Mouse (Mus musculus): ENCODE results near the gene Eva1b. TPM values are rescaled to one million over a fixed set of nuclear protein-coding genes. Genes with fewer than 3 reads are reported as not detected.

Gene Eva1b
- polyA plus RNA-seq, 1 experiment from 2014 or later, result 149 TPM

- no peak for DNase-seq (ENCODE audit: low spot score)
- Histone ChIP-seq H3K4me1 (replicated peaks; ENCODE audit: insufficient read depth, low read length) (peaks cover 53% of the 10 kb centered on the region), H3K27me3 (ENCODE audit: insufficient read depth, low read length) (no peaks in the 10 kb centered on the region), H3K4me3 (replicated peaks; ENCODE audit: low read depth, low read length) (no peak overlapping the region), H3K36me3 (ENCODE audit: insufficient read depth, low read length) (no peaks in the 10 kb centered on the region), H3K9ac (ENCODE audit: low read depth, low read length) (no peak overlapping the region), H3K27ac (peak overlapping the region; percentile 91), H3K9me3 (replicated peaks; ENCODE audit: low read length) (no peaks in the 10 kb centered on the region), H3K4me2 (ENCODE audit: low read length) (peak overlapping the region; percentile 41)
- no peak for ATAC-seq (replicated peaks; ENCODE audit: low FRiP score, low read depth)
- 19% methylated on average over 7 of the region's 7 CpGs for WGBS
- TF ChIP-seq CTCF (IDR thresholded peaks at IDR 0.05; ENCODE audit: low read depth), result no peak
Measured at GRCm38 (mm10) chr4:126111153-126111549, 36.4 kb upstream of the Eva1b start.

- Histone ChIP-seq H3K4me3 (replicated peaks; ENCODE audit: low read depth, low read length) (no peak overlapping the region), H3K4me1 (replicated peaks; ENCODE audit: insufficient read depth, low read length) (peaks cover 45% of the 10 kb centered on the region), H3K36me3 (ENCODE audit: insufficient read depth, low read length) (0 out of 2 replicates have a peak, but pooled peaks cover 3% of the 10 kb centered on the region), H3K4me2 (ENCODE audit: low read length) (no peak overlapping the region), H3K9ac (ENCODE audit: low read depth, low read length) (no peak overlapping the region), H3K27ac (no peak overlapping the region), H3K27me3 (ENCODE audit: insufficient read depth, low read length) (no peaks in the 10 kb centered on the region), H3K9me3 (replicated peaks; ENCODE audit: low read length) (no peaks in the 10 kb centered on the region)
- no peak for DNase-seq (ENCODE audit: low spot score)
- no peak for ATAC-seq (replicated peaks; ENCODE audit: low FRiP score, low read depth)
- no peak for TF ChIP-seq CTCF (IDR thresholded peaks at IDR 0.05; ENCODE audit: low read depth)
- WGBS, result 64% methylated on average over 4 of the region's 4 CpGs
Measured at GRCm38 (mm10) chr4:126113243-126113642, 34.3 kb upstream of the Eva1b start.

- Histone ChIP-seq H3K4me1 (replicated peaks; ENCODE audit: insufficient read depth, low read length) (peaks cover 40% of the 10 kb centered on the region), H3K9me3 (replicated peaks; ENCODE audit: low read length) (no peaks in the 10 kb centered on the region)
Measured at GRCm38 (mm10) chr4:126113943-126114342, 33.6 kb upstream of the Eva1b start.

GRCm38 (mm10) chr4:126115411-126115810 is 32.1 kb upstream of the Eva1b start:
- TF ChIP-seq CTCF (IDR thresholded peaks at IDR 0.05; ENCODE audit: low read depth), result no peak
- WGBS, result 78% methylated on average over 9 of the region's 9 CpGs
- Histone ChIP-seq H3K27ac (no peak overlapping the region), H3K9me3 (replicated peaks; ENCODE audit: low read length) (no peaks in the 10 kb centered on the region), H3K9ac (ENCODE audit: low read depth, low read length) (no peak overlapping the region), H3K4me3 (replicated peaks; ENCODE audit: low read depth, low read length) (no peak overlapping the region), H3K4me2 (ENCODE audit: low read length) (no peak overlapping the region), H3K36me3 (ENCODE audit: insufficient read depth, low read length) (0 out of 2 replicates have a peak, but pooled peaks cover 3% of the 10 kb centered on the region), H3K4me1 (replicated peaks; ENCODE audit: insufficient read depth, low read length) (peaks cover 32% of the 10 kb centered on the region), H3K27me3 (ENCODE audit: insufficient read depth, low read length) (no peaks in the 10 kb centered on the region)
- DNase-seq (ENCODE audit: low spot score) (no peak), ATAC-seq (replicated peaks; ENCODE audit: low FRiP score, low read depth) (no peak)

More at GRCm38 (mm10) chr4:126113943-126114342, 33.6 kb upstream of the Eva1b start:
- Histone ChIP-seq H3K27ac (0 out of 2 replicates have a peak overlapping the region, but pooled peaks have one; percentile 13), H3K27me3 (ENCODE audit: insufficient read depth, low read length) (no peaks in the 10 kb centered on the region), H3K36me3 (ENCODE audit: insufficient read depth, low read length) (0 out of 2 replicates have a peak, but pooled peaks cover 3% of the 10 kb centered on the region), H3K4me2 (ENCODE audit: low read length) (no peak overlapping the region), H3K9ac (ENCODE audit: low read depth, low read length) (no peak overlapping the region), H3K4me3 (replicated peaks; ENCODE audit: low read depth, low read length) (no peak overlapping the region)
- peak; percentile 76 for DNase-seq (ENCODE audit: low spot score)
- 0 out of 2 replicates have a peak, but pooled peaks have one; percentile 9 for ATAC-seq (replicated peaks; ENCODE audit: low FRiP score, low read depth)
- TF ChIP-seq CTCF (IDR thresholded peaks at IDR 0.05; ENCODE audit: low read depth), result peak; percentile 66
- 12% methylated on average over 6 of the region's 6 CpGs for WGBS

GRCm38 (mm10) chr4:126115871-126116521 is 31.5 kb upstream of the Eva1b start:
- 54% methylated on average over 6 of the region's 6 CpGs for WGBS
- no peak overlapping the region for H3K4me2 ChIP-seq (ENCODE audit: low read length)
- no peak for DNase-seq (ENCODE audit: low spot score)
- H3K27me3 ChIP-seq (ENCODE audit: insufficient read depth, low read length), result no peaks in the 10 kb centered on the region
- H3K27ac ChIP-seq, result no peak overlapping the region
- ATAC-seq (replicated peaks; ENCODE audit: low FRiP score, low read depth), result no peak
- no peak overlapping the region for H3K9ac ChIP-seq (ENCODE audit: low read depth, low read length)
- H3K9me3 ChIP-seq (replicated peaks; ENCODE audit: low read length), result no peaks in the 10 kb centered on the region
- H3K4me3 ChIP-seq (replicated peaks; ENCODE audit: low read depth, low read length), result no peak overlapping the region
- TF ChIP-seq CTCF (IDR thresholded peaks at IDR 0.05; ENCODE audit: low read depth), result no peak
- peaks cover 26% of the 10 kb centered on the region for H3K4me1 ChIP-seq (replicated peaks; ENCODE audit: insufficient read depth, low read length)
- H3K36me3 ChIP-seq (ENCODE audit: insufficient read depth, low read length), result 0 out of 2 replicates have a peak, but pooled peaks cover 3% of the 10 kb centered on the region

GRCm38 (mm10) chr4:126117116-126117515 is 30.4 kb upstream of the Eva1b start:
- 83% methylated on average over 8 of the region's 8 CpGs for WGBS
- ATAC-seq (replicated peaks; ENCODE audit: low FRiP score, low read depth), result no peak
- Histone ChIP-seq H3K4me1 (replicated peaks; ENCODE audit: insufficient read depth, low read length) (peaks cover 17% of the 10 kb centered on the region; the same call in 1 of the 2 replicates), H3K27me3 (ENCODE audit: insufficient read depth, low read length) (no peaks in the 10 kb centered on the region), H3K36me3 (ENCODE audit: insufficient read depth, low read length) (0 out of 2 replicates have a peak, but pooled peaks cover 3% of the 10 kb centered on the region), H3K9me3 (replicated peaks; ENCODE audit: low read length) (no peaks in the 10 kb centered on the region), H3K4me3 (replicated peaks; ENCODE audit: low read depth, low read length) (no peak overlapping the region), H3K27ac (no peak overlapping the region), H3K4me2 (ENCODE audit: low read length) (no peak overlapping the region), H3K9ac (ENCODE audit: low read depth, low read length) (no peak overlapping the region)
- no peak for DNase-seq (ENCODE audit: low spot score)
- TF ChIP-seq CTCF (IDR thresholded peaks at IDR 0.05; ENCODE audit: low read depth), result no peak
